Mouse (Mus musculus) erythroblast, embryonic 14.5 days (primary cell): ENCODE data around the gene Chsy1.

Experiments
- GATA1 ChIP-seq: IDR thresholded peaks from 2 replicates; pipeline ENCODE4 v1.6.1; 2012; ENCODE audit warnings: low read length, inconsistent platforms, mixed read lengths
- TAL1 ChIP-seq: IDR thresholded peaks from 3 replicates; pipeline ENCODE4 v1.6.1; 2012; ENCODE audit warnings: low read length, inconsistent platforms, mixed read lengths

GRCm38 (mm10) chr7:66218193-66219014, 109.1 kb downstream of the Chsy1 start:
- no peak for TF ChIP-seq TAL1
- TF ChIP-seq GATA1: no peak
